Mouse (Mus musculus): ENCODE results near the gene 4921504E06Rik.

DNA sequence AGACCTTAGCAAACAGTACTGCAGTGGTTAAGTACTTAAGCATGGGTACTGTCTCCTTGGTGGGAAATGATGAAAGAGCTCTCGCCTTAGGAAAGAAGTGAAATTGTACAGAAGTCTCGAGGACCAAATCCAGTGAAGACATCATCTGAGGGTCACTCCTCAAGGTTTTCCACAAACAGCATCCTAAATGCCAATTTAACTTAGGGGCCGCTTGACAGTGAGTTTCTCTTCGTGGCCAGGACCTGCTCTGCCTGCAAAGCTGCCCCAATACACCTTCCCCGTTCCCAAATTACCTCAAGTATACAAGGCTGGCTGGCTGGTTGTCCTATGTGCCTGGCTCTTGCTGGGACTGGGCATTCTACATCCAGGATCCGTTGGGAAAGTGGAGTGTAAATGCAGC lies 137.6 kb downstream of the 4921504E06Rik start:
- no peak for TF ChIP-seq POLR2A (IDR thresholded peaks at IDR 0.05; ENCODE audit: extremely low read depth, insufficient read depth, low read length)
- TF ChIP-seq CTCF (IDR thresholded peaks at IDR 0.05; ENCODE audit: extremely low read depth, insufficient read depth, low read length), result no peak

Data from cortical plate, adult 2 months (tissue).